Mouse (Mus musculus) CH12.LX (cell line): Measurements from ENCODE around the gene Sept9.

Experiments
- CTCF ChIP-seq, 2 experiments: IDR thresholded peaks in 1 of 2; conservative IDR thresholded peaks in 1 of 2; 2 replicates each; pipeline ENCODE4 v1.5.1; 2011 to 2012; ENCODE audit warnings: low read depth in 2 of 2, low read length in 2 of 2, improper control_type of control experiment in 1 of 2, inconsistent platforms in 1 of 2, mild to moderate bottlenecking in 1 of 2, moderate library complexity in 1 of 2
- ELF1 ChIP-seq: IDR thresholded peaks from 2 replicates; pipeline ENCODE4 v1.6.1; 2014; ENCODE audit warnings: low read depth, mild to moderate bottlenecking, inconsistent platforms, low read length, improper control_type of control experiment
- EP300 ChIP-seq: IDR thresholded peaks from 2 replicates; pipeline ENCODE4 v1.6.1; 2011; ENCODE audit warnings: low read length, improper control_type of control experiment
- POLR2A ChIP-seq: IDR thresholded peaks from 2 replicates; pipeline ENCODE4 v1.6.1; 2011; ENCODE audit warnings: low read depth, mild to moderate bottlenecking, improper control_type of control experiment, low read length
- SMC3 ChIP-seq: IDR thresholded peaks from 2 replicates; pipeline ENCODE4 v1.6.1; 2011; ENCODE audit warnings: low read depth, low read length, improper control_type of control experiment
- USF1 ChIP-seq: IDR thresholded peaks from 2 replicates; pipeline ENCODE4 v1.6.1; 2014; ENCODE audit warnings: low read depth, mild to moderate bottlenecking, inconsistent platforms, low read length, improper control_type of control experiment

DNA sequence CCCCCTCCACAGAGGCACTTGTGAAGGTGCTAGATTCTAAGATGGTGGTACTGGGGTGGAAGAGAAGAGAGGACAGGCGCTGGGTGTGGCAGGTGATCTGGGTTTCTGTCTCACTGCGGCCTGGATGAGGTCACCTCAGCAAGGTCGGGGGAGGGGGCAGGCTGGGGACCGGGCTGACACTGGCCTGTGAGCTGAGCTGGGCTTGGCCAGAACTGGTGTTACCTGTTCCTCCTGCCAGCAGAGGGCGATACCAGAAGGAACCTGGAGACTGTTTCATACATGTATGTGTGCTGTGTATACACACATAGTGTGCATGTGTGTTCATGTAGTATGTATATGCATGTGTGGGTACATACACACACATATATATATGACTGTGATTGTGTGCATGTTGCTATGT, 23.2 kb upstream of the Sept9 start:
- TF ChIP-seq CTCF (conservative IDR thresholded peaks at IDR 0.05 in 1 of 2, IDR thresholded peaks at IDR 0.05 in 1 of 2; ENCODE audit: low read depth in 2 of 2, low read length in 2 of 2) (peak; percentile 59 to 87; a peak in 3 of 4 replicates), ELF1 (peak; percentile 42; the same call in 1 of the 2 replicates), EP300 (no peak), POLR2A (no peak), SMC3 (peak; percentile 76), USF1 (no peak)
